Mouse (Mus musculus): ENCODE measurements at regions not wholly inside any gene's neighbourhood (a gene's known extent, or its start where the extent isn't known, plus 50 kb on each side); places are given as distances from the start of the nearest gene placed in this dataset.

DNA sequence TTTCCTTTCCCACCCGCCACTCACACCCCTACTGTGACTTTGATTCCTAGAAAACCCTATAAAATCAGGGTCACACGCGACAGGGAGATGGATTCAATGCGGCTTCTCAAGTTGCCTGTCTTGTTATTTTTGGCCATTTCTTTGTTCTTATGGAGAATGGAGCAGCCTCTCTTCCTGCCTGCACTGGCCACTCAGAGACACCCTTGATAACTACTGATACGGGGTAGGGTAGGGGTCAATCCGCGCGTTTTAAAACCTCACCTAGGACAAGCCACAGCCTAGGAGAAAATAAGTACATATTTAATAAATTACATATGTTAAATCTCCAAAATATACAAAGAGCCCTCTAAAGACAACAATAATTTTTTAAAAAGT is 309.2 kb downstream of the Matn1 start:
- TF ChIP-seq CTCF (IDR thresholded peaks at IDR 0.05) (no peak), EP300 (IDR thresholded peaks at IDR 0.05) (no peak)
